Mouse (Mus musculus): ENCODE measurements at regions not wholly inside any gene's neighbourhood (a gene's known extent, or its start where the extent isn't known, plus 50 kb on each side); places are given as distances from the start of the nearest gene placed in this dataset.

DNA sequence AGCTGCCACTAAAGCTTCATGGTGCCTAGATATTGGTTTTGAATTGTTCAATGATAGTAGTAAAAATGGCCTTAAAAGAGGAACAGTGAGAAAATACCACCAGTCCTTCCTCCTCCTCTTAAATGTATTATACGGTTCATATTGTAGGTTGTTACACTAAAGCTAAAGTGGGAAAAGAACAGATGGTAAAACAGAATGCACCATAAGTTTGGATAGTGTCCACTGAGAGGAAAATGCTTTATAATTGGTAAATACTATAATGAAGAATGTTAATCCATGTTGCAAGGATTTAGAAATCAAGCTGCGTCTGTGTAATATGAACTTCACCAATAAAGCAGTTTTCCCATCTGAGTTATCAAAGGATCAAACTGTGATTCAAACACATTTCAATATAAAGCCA, 957.5 kb upstream of the Gm8797 start:
- TF ChIP-seq CTCF (IDR thresholded peaks at IDR 0.05; ENCODE audit: low read depth, low read length): no peak
- TF ChIP-seq POLR2A (IDR thresholded peaks at IDR 0.05; ENCODE audit: extremely low read depth, insufficient read depth, low read length): no peak

Measured in liver, adult 2 months (tissue).